In the genomic region with DNA sequence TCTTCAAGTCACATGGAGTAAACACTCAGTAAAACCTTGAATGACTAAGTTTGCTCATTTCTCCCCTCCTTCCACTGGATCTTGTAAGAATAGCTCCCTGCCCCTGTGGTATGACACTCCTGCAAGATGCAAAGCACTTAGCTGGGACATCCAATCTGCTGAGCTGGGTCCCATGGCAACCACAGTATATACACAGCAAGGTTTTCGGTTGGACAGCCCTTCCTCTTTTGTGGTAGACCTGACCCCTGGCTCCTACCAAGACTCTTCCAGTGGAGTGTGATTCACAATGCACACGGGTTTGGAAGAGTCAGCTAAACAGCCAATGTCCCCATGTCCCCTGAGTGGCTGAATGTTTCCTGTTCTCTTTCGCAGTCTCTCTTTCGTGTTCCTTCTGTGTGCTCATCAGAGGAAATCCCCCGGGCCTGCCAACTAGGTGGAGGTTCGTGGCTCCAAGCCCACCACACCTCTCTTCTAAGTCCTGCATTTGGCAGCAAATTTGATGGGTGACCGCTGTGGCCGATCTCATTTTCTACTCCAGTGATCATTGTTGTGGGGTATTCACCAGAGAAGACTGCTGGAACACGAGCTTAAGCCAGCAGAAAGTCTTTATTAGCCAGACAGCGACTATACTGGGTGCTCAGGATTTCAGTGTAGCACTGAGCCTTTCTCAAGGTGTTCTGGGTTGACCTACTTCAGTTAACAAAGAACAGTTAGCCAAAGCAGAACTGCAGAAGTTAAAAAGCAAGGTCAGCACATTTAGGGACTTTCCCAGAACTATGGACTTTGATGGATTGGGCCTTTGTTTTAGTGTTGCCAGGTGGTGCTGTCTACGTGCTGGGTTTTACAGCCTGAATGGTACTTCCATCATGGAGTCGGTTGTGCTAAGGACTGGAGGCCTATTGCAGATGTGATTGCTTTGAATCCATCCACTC, we compare ENCODE assay signal across 11 mouse cellular contexts. TPM values are rescaled to one million over a fixed set of nuclear protein-coding genes. Genes with fewer than 3 reads are reported as not detected.
DNase-seq lines count a peak whose midpoint lies in the region; ATAC-seq and TF ChIP-seq lines count a peak whose summit lies in the region.
"Had no signal": no experiment of that assay in that cellular context is flagged by ENCODE, and none has a peak within 500 bp of the region (broad histone marks: within the 10 kb centered on the region; RNA-seq: fewer than 3 reads in every experiment).

No protein-coding gene starts in this region.

- no peaks in the 10 kb centered on the region for H3K9me3 ChIP-seq in hindbrain, embryonic 10.5 days
- no peaks in the 10 kb centered on the region for H3K9me3 ChIP-seq in hindbrain, embryonic 11.5 days (ENCODE audit: control insufficient read depth, low read length)
- H3K9me3 ChIP-seq in ES-E14 (ENCODE audit: control insufficient read depth, insufficient read depth, low read depth, low read length) = no peaks in the 10 kb centered on the region
- no peaks in the 10 kb centered on the region for H3K9me3 ChIP-seq in hindbrain, embryonic 14.5 days (ENCODE audit: control insufficient read depth, low read length)
- H3K9me3 ChIP-seq: midbrain, embryonic 10.5 days had no signal

- H3K4me1 ChIP-seq in hindbrain, embryonic 10.5 days (replicated peaks) = peaks cover 31% of the 10 kb centered on the region
- no peaks in the 10 kb centered on the region for H3K4me1 ChIP-seq in hindbrain, embryonic 11.5 days (replicated peaks; ENCODE audit: control insufficient read depth, insufficient read depth, low read length)
- no peaks in the 10 kb centered on the region for H3K4me1 ChIP-seq in ES-E14 (ENCODE audit: control insufficient read depth in 2 of 2, insufficient read depth in 2 of 2, low read length in 2 of 2, poor library complexity in 1 of 2)
- 0 out of 2 replicates have a peak, but pooled peaks cover 3% of the 10 kb centered on the region for H3K4me1 ChIP-seq in hindbrain, embryonic 14.5 days (replicated peaks; ENCODE audit: control insufficient read depth, insufficient read depth, low read length)

- 64% methylated on average over 12 of the region's 12 CpGs for WGBS in hindbrain, embryonic 10.5 days
- 63% methylated on average over 12 of the region's 12 CpGs for WGBS in hindbrain, embryonic 11.5 days
- 39% methylated on average over 12 of the region's 12 CpGs for WGBS in hindbrain, embryonic 14.5 days

- no peak overlapping the region for H3K4me3 ChIP-seq in hindbrain, embryonic 10.5 days
- H3K4me3 ChIP-seq in hindbrain, embryonic 11.5 days (ENCODE audit: low read depth, low read length) = no peak overlapping the region
- no peak overlapping the region for H3K4me3 ChIP-seq in ES-E14 (ENCODE audit: insufficient read depth in 1 of 2, low read depth in 1 of 2, low read length in 2 of 2, poor library complexity in 1 of 2, severe bottlenecking in 1 of 2)
- H3K4me3 ChIP-seq in hindbrain, embryonic 14.5 days (replicated peaks; ENCODE audit: low read length) = no peak overlapping the region
- H3K4me3 ChIP-seq: midbrain, embryonic 10.5 days had no signal

- no peak for ATAC-seq in hindbrain, embryonic 11.5 days (ENCODE audit: low FRiP score)
- no peak for ATAC-seq in hindbrain, embryonic 14.5 days (ENCODE audit: low FRiP score)
- peak; percentile 84 for ATAC-seq in megakaryocyte progenitor cell, adult 5-6 weeks (replicated peaks; ENCODE audit: poor library complexity)

- H3K27me3 ChIP-seq in hindbrain, embryonic 10.5 days (ENCODE audit: insufficient read depth, poor library complexity, severe bottlenecking) = no peaks in the 10 kb centered on the region
- H3K27me3 ChIP-seq in hindbrain, embryonic 11.5 days (ENCODE audit: control insufficient read depth, insufficient read depth, low read length) = no peaks in the 10 kb centered on the region
- H3K27me3 ChIP-seq in hindbrain, embryonic 14.5 days (ENCODE audit: control insufficient read depth, insufficient read depth, low read length) = no peaks in the 10 kb centered on the region

- H3K4me2 ChIP-seq in hindbrain, embryonic 11.5 days (replicated peaks; ENCODE audit: low read depth, low read length) = no peak overlapping the region
- no peak overlapping the region for H3K4me2 ChIP-seq in hindbrain, embryonic 14.5 days (replicated peaks)

- H3K27ac ChIP-seq in hindbrain, embryonic 10.5 days = peak overlapping the region; percentile 29; the same call in 1 of the 2 replicates
- no peak overlapping the region for H3K27ac ChIP-seq in hindbrain, embryonic 11.5 days (ENCODE audit: low read depth, low read length)
- no peak overlapping the region for H3K27ac ChIP-seq in ES-E14 (ENCODE audit: insufficient read depth, low read depth, low read length, poor library complexity, severe bottlenecking)
- H3K27ac ChIP-seq in hindbrain, embryonic 14.5 days = no peak overlapping the region
- H3K27ac ChIP-seq: midbrain, embryonic 10.5 days had no signal

- H3K9ac ChIP-seq in hindbrain, embryonic 11.5 days (ENCODE audit: low read depth, low read length) = no peak overlapping the region
- no peak overlapping the region for H3K9ac ChIP-seq in ES-E14 (ENCODE audit: insufficient read depth, low read depth, low read length, poor library complexity, severe bottlenecking)
- H3K9ac ChIP-seq in hindbrain, embryonic 14.5 days = no peak overlapping the region

- in situ Hi-C loops in ES-E14 (cut with MboI; ENCODE audit: low sequenced_read_pairs in 2 of 2, unreplicated experiment in 2 of 2) = no loop called here

- DNase-seq in hindbrain, embryonic 10.5 days (ENCODE audit: low spot score) = no peak
- DNase-seq in hindbrain, embryonic 11.5 days (ENCODE audit: low spot score) = no peak
- DNase-seq in ES-E14 (ENCODE audit: low read depth, low spot score) = no peak
- peak; percentile 46 for DNase-seq in hindbrain, embryonic 14.5 days (ENCODE audit: low spot score)
- DNase-seq in urinary bladder, postnatal 25 days (ENCODE audit: low spot score) = no peak
- no peak for DNase-seq in cerebellum, adult 11 months
- DNase-seq in spleen, postnatal 4 days (ENCODE audit: low spot score in 2 of 2) = no peak
- DNase-seq: right cerebral cortex, postnatal 14 days; thymus, postnatal 25 days had no signal

- H3K36me3 ChIP-seq in hindbrain, embryonic 10.5 days = no peaks in the 10 kb centered on the region
- H3K36me3 ChIP-seq in hindbrain, embryonic 11.5 days (ENCODE audit: control insufficient read depth, insufficient read depth, low read length) = no peaks in the 10 kb centered on the region
- H3K36me3 ChIP-seq in ES-E14 (ENCODE audit: control insufficient read depth, insufficient read depth, low read length, poor library complexity, severe bottlenecking) = no peaks in the 10 kb centered on the region
- no peaks in the 10 kb centered on the region for H3K36me3 ChIP-seq in hindbrain, embryonic 14.5 days (replicated peaks; ENCODE audit: control insufficient read depth, insufficient read depth)
- H3K36me3 ChIP-seq: midbrain, embryonic 10.5 days had no signal

TF ChIP-seq in ES-E14, 5 proteins besides CTCF, POLR2A, EP300 and RAD21:
- TF ChIP-seq CHD2 (IDR thresholded peaks at IDR 0.05; ENCODE audit: low read depth, low read length) (no peak), MAFK (IDR thresholded peaks at IDR 0.05; ENCODE audit: insufficient read depth, low read depth, low read length) (peak; percentile 84), HCFC1 (IDR thresholded peaks at IDR 0.05; ENCODE audit: borderline replicate concordance, insufficient read depth, low read length) (no peak), ZNF384 (IDR thresholded peaks at IDR 0.05; ENCODE audit: low read depth, low read length) (no peak), ZC3H11A (IDR thresholded peaks at IDR 0.05; ENCODE audit: borderline replicate concordance, low read depth, low read length) (no peak)

RNA-seq across cellular contexts. Expression of a gene that starts 29.8 kb away (rescaled TPM):
- 0.66 and 1.9 TPM in 2 replicates for polyA plus RNA-seq in hindbrain, embryonic 10.5 days (2016; fragmentation: Nextera tagmentation; extraction: Ambion mirVana)
- polyA plus RNA-seq in hindbrain, embryonic 11.5 days (2014; fragmentation: Nextera tagmentation; extraction: Ambion mirVana) = 3.0 and 3.5 TPM in 2 replicates
- 2.3 and 3.5 TPM in 2 replicates for total RNA-seq in ES-E14 (2012; rRNA removed)
- polyA plus RNA-seq in hindbrain, embryonic 14.5 days (2014; fragmentation: Nextera tagmentation; extraction: Ambion mirVana) = 2.0 and 2.3 TPM in 2 replicates
- total RNA-seq in megakaryocyte progenitor cell, adult 5-6 weeks (2015) = not detected in 2 replicates
- total RNA-seq in megakaryocyte progenitor cell, adult 5-6 weeks (2017) = not detected in 2 replicates
